Mouse (Mus musculus): ENCODE data around the gene E130208F15Rik.

DNA sequence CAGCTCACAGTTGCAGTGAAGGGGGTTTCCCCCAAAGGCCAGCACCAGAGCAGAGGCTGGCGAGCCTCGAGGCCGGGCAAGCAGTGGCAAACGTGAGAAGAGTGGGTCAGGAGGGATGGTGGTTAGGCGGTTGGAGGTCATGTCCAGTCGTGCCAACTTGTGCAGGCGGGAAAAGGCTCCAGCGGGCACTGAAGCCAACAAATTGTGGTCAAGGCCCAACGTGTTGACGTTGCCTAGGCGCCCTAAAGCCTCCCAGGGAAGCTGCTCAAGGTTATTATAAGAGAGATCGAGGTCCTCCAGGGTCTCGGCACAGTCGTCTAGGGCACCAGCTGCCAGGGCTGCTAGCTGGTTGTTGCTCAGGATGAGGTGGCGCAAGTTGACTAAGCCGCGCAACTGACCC is 38.5 kb downstream of the E130208F15Rik start:
- TF ChIP-seq CTCF (IDR thresholded peaks at IDR 0.05; ENCODE audit: low read depth): no peak
- TF ChIP-seq EP300 (IDR thresholded peaks at IDR 0.05; ENCODE audit: low read depth): no peak

Measured in liver, postnatal 0 days (tissue).